In genomic region chr2:10374207-10375023, GRCm38 (mm10) we compare ENCODE assay signal across 8 mouse cellular contexts. TPM values are rescaled to one million over a fixed set of nuclear protein-coding genes. Genes with fewer than 3 reads are reported as not detected.
DNase-seq lines count a peak whose midpoint lies in the region; ATAC-seq and TF ChIP-seq lines count a peak whose summit lies in the region.

No protein-coding gene starts in this region.

- H3K4me2 ChIP-seq in limb, embryonic 11.5 days (ENCODE audit: low read depth, severe bottlenecking), result peak overlapping the region; percentile 88
- peak overlapping the region; percentile 94 for H3K4me2 ChIP-seq in midbrain, embryonic 15.5 days

- H3K4me3 ChIP-seq in cortical plate, adult 2 months (ENCODE audit: insufficient read depth, low read length), result peak overlapping the region; percentile 41
- H3K4me3 ChIP-seq in limb, embryonic 11.5 days (ENCODE audit: low read depth, low read length), result peak overlapping the region; percentile 47
- H3K4me3 ChIP-seq in midbrain, embryonic 15.5 days, result peak overlapping the region; percentile 77

- TF ChIP-seq POLR2A in cortical plate, adult 2 months (IDR thresholded peaks at IDR 0.05; ENCODE audit: extremely low read depth, insufficient read depth, low read length), result no peak

- H3K9ac ChIP-seq in limb, embryonic 11.5 days (ENCODE audit: low read length), result peak overlapping the region; percentile 27; the same call in 1 of the 2 replicates
- H3K9ac ChIP-seq in midbrain, embryonic 15.5 days, result peak overlapping the region; percentile 56

- peak; percentile 73 for ATAC-seq in limb, embryonic 11.5 days (ENCODE audit: insufficient number of reproducible peaks, low FRiP score, low TSS enrichment, low read depth)
- ATAC-seq in midbrain, embryonic 15.5 days (replicated peaks), result peak; percentile 87

- peak; percentile 13; the same call in 1 of the 2 replicates for TF ChIP-seq CTCF in cortical plate, adult 2 months (IDR thresholded peaks at IDR 0.05; ENCODE audit: extremely low read depth, insufficient read depth, low read length)

- intact Hi-C loops in heart, postnatal 10 days (cut with DNase I), result loop anchor here (2.0 kb wide), 1 partner anchor 450 kb away; no protein-coding TSS in a partner anchor

- DNase-seq in cerebellum, postnatal 36 days, result peak; percentile 30 to 37
- DNase-seq in cerebellum, adult 11 months, result no peak
- peak; percentile 9 to 19 for DNase-seq in B cell, adult 2 months
- peak; percentile 26 to 45 for DNase-seq in heart, postnatal 10 days
- DNase-seq in limb, embryonic 11.5 days (ENCODE audit: low spot score), result peak; percentile 85
- peak; percentile 23 for DNase-seq in thymus, postnatal 25 days

- no peak overlapping the region for H3K27ac ChIP-seq in cortical plate, adult 2 months (ENCODE audit: insufficient read depth, low read length)
- no peak overlapping the region for H3K27ac ChIP-seq in limb, embryonic 11.5 days (replicated peaks; ENCODE audit: low read depth, low read length)
- H3K27ac ChIP-seq in midbrain, embryonic 15.5 days, result no peak overlapping the region

- peaks cover 51% of the 10 kb centered on the region for H3K27me3 ChIP-seq in limb, embryonic 11.5 days (ENCODE audit: control insufficient read depth, insufficient read depth, low read length)
- H3K27me3 ChIP-seq in midbrain, embryonic 15.5 days (replicated peaks), result peaks cover 34% of the 10 kb centered on the region

- H3K4me1 ChIP-seq in cortical plate, adult 2 months (ENCODE audit: control insufficient read depth, insufficient read depth, low read length), result no peaks in the 10 kb centered on the region
- H3K4me1 ChIP-seq in limb, embryonic 11.5 days (ENCODE audit: control insufficient read depth, insufficient read depth, low read length), result peaks cover 7% of the 10 kb centered on the region; the same call in 1 of the 2 replicates
- H3K4me1 ChIP-seq in midbrain, embryonic 15.5 days, result peaks cover 37% of the 10 kb centered on the region

- H3K9me3 ChIP-seq in limb, embryonic 11.5 days (ENCODE audit: control insufficient read depth, low read length), result no peaks in the 10 kb centered on the region
- no peaks in the 10 kb centered on the region for H3K9me3 ChIP-seq in midbrain, embryonic 15.5 days

- under 1% methylated on average over 34 of the region's 34 CpGs for WGBS in limb, embryonic 11.5 days
- under 1% methylated on average over 34 of the region's 34 CpGs for WGBS in midbrain, embryonic 15.5 days

- H3K36me3 ChIP-seq in limb, embryonic 11.5 days (ENCODE audit: control insufficient read depth, insufficient read depth, low read length), result no peaks in the 10 kb centered on the region
- no peaks in the 10 kb centered on the region for H3K36me3 ChIP-seq in midbrain, embryonic 15.5 days (replicated peaks)

RNA-seq across cellular contexts. Expression of gene Sfmbt2, which starts 4.1 kb away (rescaled TPM):
- 1.2 and 1.4 TPM in 2 replicates for polyA plus RNA-seq in cortical plate, adult 2 months (2012; rRNA removed)
- total RNA-seq in heart, postnatal 10 days (2021), result 1 to 10 TPM in 1 of 2 experiments, under 1 TPM in 1; 0.91 to 1.4 TPM
- 1.1 and 1.6 TPM in 2 replicates for polyA plus RNA-seq in limb, embryonic 11.5 days (2014; fragmentation: Nextera tagmentation; extraction: Ambion mirVana)
- polyA plus RNA-seq in midbrain, embryonic 15.5 days (2015; fragmentation: Nextera tagmentation; extraction: Ambion mirVana), result 5.2 and 6.3 TPM in 2 replicates
